Mouse (Mus musculus) intestine, embryonic 14.5 days (tissue): Measurements from ENCODE around the gene Gm5868. TPM values are rescaled to one million over a fixed set of nuclear protein-coding genes. Genes with fewer than 3 reads are reported as not detected.

Source experiments
- ATAC-seq: fragments of 200-750 bp; cut with Nextera tagmentation; replicated peaks from 2 replicates; pipeline ENCODE4 v1.8.0; 2017; ENCODE audit warnings: low read depth, moderate number of reproducible peaks, moderate TSS enrichment, moderate library complexity; ENCODE audit not compliant: low FRiP score, low TSS enrichment
- DNase-seq: peaks from one replicate; pipeline ENCODE4 v3.0.0-alpha.2; 2018; ENCODE audit warnings: low spot score
- H3K27ac ChIP-seq: fragments of 300-500 bp; sonication (generic); 2 replicates; pipeline ENCODE4 v1.5.1; 2014; ENCODE audit warnings: low read depth, mild to moderate bottlenecking, control low read depth
- H3K27me3 ChIP-seq: fragments of 300-500 bp; sonication (generic); replicated peaks from 2 replicates; pipeline ENCODE4 v1.6.1; 2014; ENCODE audit warnings: low read length, control low read depth; ENCODE audit not compliant: control insufficient read depth, insufficient read depth
- H3K36me3 ChIP-seq: fragments of 300-500 bp; sonication (generic); 2 replicates; pipeline ENCODE4 v1.6.1; 2014; ENCODE audit warnings: low read length, control low read depth; ENCODE audit not compliant: control insufficient read depth, insufficient read depth
- H3K4me1 ChIP-seq: fragments of 300-500 bp; sonication (generic); replicated peaks from 2 replicates; pipeline ENCODE4 v1.6.1; 2014; ENCODE audit warnings: low read length, control low read depth, mixed read lengths; ENCODE audit not compliant: control insufficient read depth, insufficient read depth
- H3K4me2 ChIP-seq: fragments of 300-500 bp; sonication (generic); 2 replicates; pipeline ENCODE4 v1.6.1; 2014; ENCODE audit warnings: low read length
- H3K4me3 ChIP-seq: fragments of 300-500 bp; sonication (generic); 2 replicates; pipeline ENCODE4 v1.5.1; 2014; ENCODE audit warnings: low read depth, low read length, control low read depth, mixed read lengths
- H3K9ac ChIP-seq: fragments of 300-500 bp; sonication (generic); 2 replicates; pipeline ENCODE4 v1.6.1; 2014; ENCODE audit warnings: mild to moderate bottlenecking, low read length
- H3K9me3 ChIP-seq: fragments of 300-500 bp; sonication (generic); 2 replicates; pipeline ENCODE4 v1.6.1; 2016; ENCODE audit warnings: low read length, control low read depth; ENCODE audit not compliant: control insufficient read depth
- WGBS: fragments of 180-500 bp; shearing (Covaris S2); extraction: QIAGEN DNeasy Blood & Tissue Kit; methylation state at CpG from one replicate; pipeline ENCODE4 v1.1.7; 2014; 5-methylcytosine and 5-hydroxymethylcytosine counted together
- polyA plus RNA-seq: library from polyadenylated mRNA; unstranded; fragments of >200 nt; fragmentation: Nextera tagmentation; extraction: Ambion mirVana; gene quantifications from 2 replicates; pipeline ENCODE4 v1.2.1, GENCODE M21; 2014

The Gm5868 gene
- polyA plus RNA-seq: 0.57 and 0.65 TPM in 2 replicates

DNA sequence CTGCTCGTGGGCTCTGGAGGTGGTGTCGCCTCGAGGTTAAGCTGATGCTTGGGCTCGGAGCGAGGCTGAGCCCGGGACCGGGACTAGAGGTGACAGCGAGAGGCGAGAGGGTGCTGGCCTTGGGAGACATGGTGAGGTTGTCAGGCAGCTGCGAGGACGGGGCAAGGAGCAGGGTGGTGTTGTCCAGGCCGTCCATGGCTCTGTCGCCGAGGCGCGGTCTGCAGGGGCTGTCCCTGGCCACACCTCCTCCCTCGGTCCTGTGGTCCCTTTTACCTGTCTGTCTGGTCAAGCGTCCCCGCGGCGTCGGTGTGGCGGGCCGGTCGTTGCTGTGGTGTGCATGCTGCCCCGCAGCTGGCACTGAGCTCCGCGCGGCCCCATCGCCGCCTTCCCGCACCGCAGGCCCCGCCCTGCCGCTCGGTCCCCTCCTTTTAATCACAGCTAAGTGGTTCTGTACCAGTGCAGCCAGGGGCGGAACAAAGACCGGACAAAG is at the start of gene Gm5868:
TSS of gene Gm5868 (minus strand) at position 360 of the 490 bp plus-strand sequence.
- Histone ChIP-seq H3K9ac (no peak within 1 kb of the TSS), H3K36me3 (no peaks in the 10 kb centered on the region), H3K9me3 (no peaks in the 10 kb centered on the region), H3K4me1 (no peaks in the 10 kb centered on the region), H3K27ac (no peak within 1 kb of the TSS), H3K27me3 (peaks cover 18% of the 10 kb centered on the region), H3K4me3 (peak within 1 kb of the TSS; percentile 28), H3K4me2 (peak within 1 kb of the TSS; percentile 63)
- 3% methylated on average over 38 of the region's 38 CpGs for WGBS
- ATAC-seq: peak; percentile 50; the same call in 1 of the 2 replicates
- peak; percentile 53 for DNase-seq

DNA sequence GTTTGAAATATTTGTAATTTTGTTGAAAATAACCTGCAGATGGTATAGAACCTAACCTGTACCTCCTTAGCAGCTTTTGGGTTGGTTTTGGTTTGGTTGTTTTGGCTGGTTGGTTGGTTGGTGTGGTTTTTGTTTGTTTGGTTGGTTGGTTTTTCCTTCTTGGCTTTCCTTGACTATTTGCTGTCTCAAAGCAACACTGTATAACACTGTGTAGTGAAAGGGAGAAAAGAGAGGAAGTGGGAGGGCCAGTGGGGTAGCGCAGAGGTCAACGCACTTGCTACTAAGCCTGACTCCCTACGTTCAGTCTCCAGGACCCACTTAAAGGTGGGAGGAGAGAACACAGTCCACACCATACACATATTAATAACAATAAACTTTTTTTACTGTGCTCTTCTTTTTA is 49.2 kb upstream of the Gm5868 start:
- H3K4me2 ChIP-seq: no peak overlapping the region
- 76% methylated on average over 3 of the region's 3 CpGs for WGBS
- H3K36me3 ChIP-seq: no peaks in the 10 kb centered on the region
- H3K27me3 ChIP-seq: no peaks in the 10 kb centered on the region
- no peaks in the 10 kb centered on the region for H3K9me3 ChIP-seq
- H3K9ac ChIP-seq: no peak overlapping the region
- no peaks in the 10 kb centered on the region for H3K4me1 ChIP-seq
- peak; percentile 35 for DNase-seq
- H3K27ac ChIP-seq: no peak overlapping the region
- no peak for ATAC-seq
- no peak overlapping the region for H3K4me3 ChIP-seq

DNA sequence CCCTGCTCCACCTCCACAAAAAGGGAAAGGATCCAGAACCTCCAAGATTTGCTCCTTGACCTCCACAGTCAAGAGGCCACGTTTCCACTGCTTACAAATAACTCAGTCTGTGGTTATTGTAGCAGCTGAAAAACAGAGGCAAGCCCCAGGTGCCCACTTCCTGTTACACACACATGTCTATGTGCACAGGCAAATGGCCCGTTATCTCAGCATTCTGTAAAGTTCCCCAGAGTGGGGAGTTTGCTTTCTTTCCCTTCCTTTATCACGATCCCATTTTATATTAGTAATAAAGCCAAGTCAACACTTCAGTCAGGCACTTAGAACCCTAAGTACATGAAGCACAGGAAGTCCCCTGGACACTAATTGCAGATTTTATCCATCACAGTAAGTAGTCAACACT is 48.8 kb upstream of the Gm5868 start:
- WGBS: 38% methylated on average over 3 of the region's 3 CpGs
- Histone ChIP-seq H3K9ac (no peak overlapping the region), H3K36me3 (no peaks in the 10 kb centered on the region), H3K4me3 (no peak overlapping the region), H3K27ac (no peak overlapping the region), H3K27me3 (no peaks in the 10 kb centered on the region), H3K9me3 (no peaks in the 10 kb centered on the region), H3K4me2 (no peak overlapping the region), H3K4me1 (no peaks in the 10 kb centered on the region)
- DNase-seq (peak; percentile 39), ATAC-seq (no peak)

- H3K4me3 ChIP-seq: no peak overlapping the region
- ATAC-seq: no peak
- WGBS: 84% methylated on average over 9 of the region's 9 CpGs
Measured at GRCm38 (mm10) chr5:72634791-72635271, 47.5 kb upstream of the Gm5868 start.

GRCm38 (mm10) chr5:72630026-72630425 is 42.7 kb upstream of the Gm5868 start:
- 91% methylated on average over 6 of the region's 6 CpGs for WGBS
- no peak for ATAC-seq

More at GRCm38 (mm10) chr5:72634791-72635271, 47.5 kb upstream of the Gm5868 start:
- no peak overlapping the region for H3K4me2 ChIP-seq
- H3K27ac ChIP-seq: no peak overlapping the region
- H3K4me1 ChIP-seq: no peaks in the 10 kb centered on the region
- DNase-seq: no peak
- no peaks in the 10 kb centered on the region for H3K27me3 ChIP-seq
- no peak overlapping the region for H3K9ac ChIP-seq
- H3K9me3 ChIP-seq: no peaks in the 10 kb centered on the region
- no peaks in the 10 kb centered on the region for H3K36me3 ChIP-seq

DNA sequence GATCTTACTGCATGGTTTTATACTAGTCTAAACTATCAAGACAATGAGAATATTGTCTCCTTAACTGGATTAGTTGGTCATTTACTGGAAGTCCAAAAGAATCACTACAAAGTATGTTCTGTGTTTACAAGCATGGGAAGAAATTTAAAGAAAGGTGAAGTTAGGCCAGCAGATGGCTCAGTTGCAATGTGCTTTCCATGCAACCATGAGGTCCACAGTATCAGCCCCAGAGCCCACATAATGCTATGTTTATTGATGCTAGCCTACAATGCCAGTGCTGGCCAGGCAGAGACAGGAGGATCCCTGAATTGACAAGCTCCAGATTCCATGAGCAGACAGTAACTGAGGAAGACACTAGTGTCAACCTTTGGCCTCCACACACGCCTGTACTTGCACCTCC is 33.7 kb upstream of the Gm5868 start:
- WGBS: 86% methylated on average over 1 of the region's 1 CpGs
- Histone ChIP-seq H3K4me1 (no peaks in the 10 kb centered on the region), H3K4me3 (no peak overlapping the region), H3K4me2 (no peak overlapping the region), H3K36me3 (no peaks in the 10 kb centered on the region), H3K9me3 (no peaks in the 10 kb centered on the region), H3K27me3 (no peaks in the 10 kb centered on the region), H3K27ac (no peak overlapping the region), H3K9ac (no peak overlapping the region)
- ATAC-seq: no peak
- DNase-seq: no peak

More at GRCm38 (mm10) chr5:72630026-72630425, 42.7 kb upstream of the Gm5868 start:
- Histone ChIP-seq H3K36me3 (no peaks in the 10 kb centered on the region), H3K9ac (no peak overlapping the region), H3K27ac (no peak overlapping the region), H3K4me3 (no peak overlapping the region), H3K9me3 (no peaks in the 10 kb centered on the region), H3K4me2 (no peak overlapping the region), H3K4me1 (no peaks in the 10 kb centered on the region), H3K27me3 (no peaks in the 10 kb centered on the region)
- DNase-seq: no peak

DNA sequence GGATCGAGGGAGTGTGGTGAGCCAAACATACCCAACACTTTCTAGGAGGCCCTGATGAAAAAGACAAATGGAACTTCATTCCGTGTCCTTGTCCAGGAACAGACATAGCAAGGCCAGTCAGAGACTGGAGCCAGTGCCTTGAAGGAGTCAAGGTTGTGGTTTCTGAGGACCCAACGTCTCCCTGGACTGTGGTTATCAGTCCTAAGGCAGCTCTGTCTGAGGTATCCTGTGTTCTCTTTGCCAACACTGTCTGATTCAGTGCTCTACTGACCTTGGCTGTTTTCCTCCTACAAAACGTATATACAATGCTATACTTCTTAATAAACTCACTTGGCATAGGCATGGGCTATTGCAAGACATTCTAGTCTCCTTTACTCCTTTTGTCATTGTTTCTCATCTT is 30.1 kb upstream of the Gm5868 start:
- no peak for DNase-seq
- no peak overlapping the region for H3K4me2 ChIP-seq
- no peaks in the 10 kb centered on the region for H3K27me3 ChIP-seq

GRCm38 (mm10) chr5:72603138-72603537 is 15.8 kb upstream of the Gm5868 start:
- ATAC-seq (no peak), DNase-seq (no peak)
- no peaks in the 10 kb centered on the region for H3K4me1 ChIP-seq
- H3K27me3 ChIP-seq: no peaks in the 10 kb centered on the region
- 0 out of 2 replicates have a peak, but pooled peaks cover 3% of the 10 kb centered on the region for H3K9me3 ChIP-seq
- H3K27ac ChIP-seq: no peak overlapping the region
- H3K4me3 ChIP-seq: no peak overlapping the region
- 80% methylated on average over 4 of the region's 4 CpGs for WGBS
- H3K4me2 ChIP-seq: no peak overlapping the region
- H3K9ac ChIP-seq: no peak overlapping the region
- H3K36me3 ChIP-seq: no peaks in the 10 kb centered on the region

More for the DNA sequence above, 30.1 kb upstream of the Gm5868 start:
- Histone ChIP-seq H3K9me3 (no peaks in the 10 kb centered on the region), H3K27ac (no peak overlapping the region), H3K9ac (no peak overlapping the region), H3K4me3 (no peak overlapping the region), H3K4me1 (no peaks in the 10 kb centered on the region), H3K36me3 (no peaks in the 10 kb centered on the region)
- 84% methylated on average over 4 of the region's 4 CpGs for WGBS
- ATAC-seq: no peak

- Histone ChIP-seq H3K4me3 (no peak overlapping the region), H3K27ac (no peak overlapping the region), H3K36me3 (no peaks in the 10 kb centered on the region), H3K4me2 (no peak overlapping the region), H3K27me3 (no peaks in the 10 kb centered on the region), H3K4me1 (no peaks in the 10 kb centered on the region), H3K9me3 (0 out of 2 replicates have a peak, but pooled peaks cover 3% of the 10 kb centered on the region), H3K9ac (no peak overlapping the region)
- DNase-seq: no peak
- 17% methylated on average over 5 of the region's 5 CpGs for WGBS
- ATAC-seq: 0 out of 2 replicates have a peak, but pooled peaks have one; percentile 40
Measured at GRCm38 (mm10) chr5:72601006-72601405, 13.7 kb upstream of the Gm5868 start.
